Mouse (Mus musculus): Measurements from ENCODE around the gene Zfp3.
"Not testable (repeated sequence)": the region's sequence is repeated elsewhere in the genome, so short reads cannot be mapped to it uniquely, and the experiment has no call there.

Gene Zfp3

DNA sequence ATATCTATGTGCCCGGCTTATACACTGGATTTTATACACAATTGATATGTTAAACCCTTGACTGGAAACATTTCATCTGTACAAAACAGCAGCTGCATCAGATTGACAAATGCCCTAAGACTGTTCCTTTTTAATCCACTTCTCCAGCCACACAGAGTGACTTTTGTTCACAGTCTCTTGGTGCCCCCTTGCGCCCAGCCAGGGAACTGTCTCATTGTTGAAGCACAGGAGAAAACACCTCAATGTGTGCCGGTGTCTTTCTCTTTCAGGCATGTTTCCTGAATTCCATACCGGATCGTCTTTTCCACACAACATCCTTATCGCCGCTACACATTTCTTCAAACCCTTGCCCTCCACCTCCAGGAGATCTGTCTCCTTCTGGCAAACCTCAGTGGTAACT lies 8.4 kb upstream of the Zfp3 start:
- peak; percentile 50 for DNase-seq (ENCODE audit: low read depth, low spot score)

DNA sequence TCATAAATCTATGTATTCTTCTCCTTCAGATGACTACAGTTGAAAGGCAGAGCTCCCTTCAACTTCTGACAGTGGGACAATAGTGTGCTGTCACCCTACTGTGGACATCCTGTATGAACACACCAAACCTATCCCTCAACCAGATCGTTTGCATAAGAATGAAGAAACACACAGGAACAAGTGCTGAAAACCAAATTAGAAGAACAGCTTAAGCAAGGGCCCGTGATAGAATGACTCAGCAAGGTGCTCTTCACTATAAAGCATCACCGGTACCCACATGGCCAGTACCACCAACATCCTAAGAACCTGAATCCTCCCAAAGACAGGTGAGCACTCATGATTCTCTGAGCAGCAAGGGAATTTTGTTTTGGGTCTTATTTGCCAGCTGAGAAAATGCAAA lies 3.6 kb upstream of the Zfp3 start:
- DNase-seq (ENCODE audit: low read depth, low spot score): not testable (repeated sequence)

DNA sequence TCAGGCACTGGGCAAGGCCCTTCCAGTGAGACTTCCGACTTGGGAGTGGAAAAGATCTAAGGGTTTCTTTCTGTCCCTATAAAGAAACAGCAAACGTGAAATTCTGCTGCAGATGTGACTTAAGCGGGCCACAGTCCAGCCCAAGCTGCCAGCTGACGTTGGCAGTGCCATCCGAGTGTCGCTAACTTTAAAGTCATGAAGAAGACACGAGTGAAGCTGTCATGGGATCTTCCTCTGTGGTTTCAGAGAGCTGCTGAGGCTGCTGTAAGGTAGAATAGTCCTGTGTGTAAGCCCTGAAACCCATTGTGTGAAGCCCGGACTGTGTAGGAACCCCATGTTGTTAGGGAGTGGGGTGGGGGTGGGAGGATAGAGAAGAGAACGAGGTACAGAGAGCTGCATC lies 1.4 kb upstream of the Zfp3 start:
- no peak for DNase-seq (ENCODE audit: low read depth, low spot score)

- DNase-seq (ENCODE audit: low read depth, low spot score): no peak
Observed at GRCm38 (mm10) chr11:70763582-70763935, 450 bp upstream of the Zfp3 start.

- no peak for DNase-seq (ENCODE audit: low read depth, low spot score)
Observed at GRCm38 (mm10) chr11:70765776-70766445, 1.9 kb downstream of the Zfp3 start.

GRCm38 (mm10) chr11:70770804-70771203 lies 6.8 kb downstream of the Zfp3 start:
- DNase-seq (ENCODE audit: low read depth, low spot score): no peak

- no peak for DNase-seq (ENCODE audit: low read depth, low spot score)
Observed at GRCm38 (mm10) chr11:70776830-70777571, 13.0 kb downstream of the Zfp3 start.

GRCm38 (mm10) chr11:70777634-70778033 lies 13.6 kb downstream of the Zfp3 start:
- DNase-seq (ENCODE audit: low read depth, low spot score): no peak

GRCm38 (mm10) chr11:70778058-70778457 lies 14.0 kb downstream of the Zfp3 start:
- DNase-seq (ENCODE audit: low read depth, low spot score): not testable (repeated sequence)

GRCm38 (mm10) chr11:70785908-70786307 lies 21.9 kb downstream of the Zfp3 start:
- DNase-seq (ENCODE audit: low read depth, low spot score): no peak

DNA sequence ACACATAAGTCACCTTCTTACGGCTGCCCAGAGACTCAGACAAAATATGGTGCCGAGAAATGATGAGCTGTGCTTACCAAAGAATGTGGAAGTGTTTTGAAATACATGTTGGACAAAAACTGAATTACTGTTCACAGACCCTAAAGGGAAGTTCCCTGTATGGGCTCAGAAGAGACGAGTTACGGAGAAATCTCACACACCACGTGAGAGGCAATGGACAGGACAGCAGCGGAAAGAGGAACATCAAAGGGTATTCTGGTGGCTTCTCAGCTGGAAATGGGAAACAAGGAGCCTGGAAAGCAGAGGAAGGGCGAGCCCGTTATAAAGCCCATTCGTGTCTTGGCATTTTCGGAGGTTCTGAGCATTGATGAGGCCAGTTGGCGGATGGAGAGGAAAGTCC lies 23.0 kb downstream of the Zfp3 start:
- no peak for DNase-seq (ENCODE audit: low read depth, low spot score)

DNA sequence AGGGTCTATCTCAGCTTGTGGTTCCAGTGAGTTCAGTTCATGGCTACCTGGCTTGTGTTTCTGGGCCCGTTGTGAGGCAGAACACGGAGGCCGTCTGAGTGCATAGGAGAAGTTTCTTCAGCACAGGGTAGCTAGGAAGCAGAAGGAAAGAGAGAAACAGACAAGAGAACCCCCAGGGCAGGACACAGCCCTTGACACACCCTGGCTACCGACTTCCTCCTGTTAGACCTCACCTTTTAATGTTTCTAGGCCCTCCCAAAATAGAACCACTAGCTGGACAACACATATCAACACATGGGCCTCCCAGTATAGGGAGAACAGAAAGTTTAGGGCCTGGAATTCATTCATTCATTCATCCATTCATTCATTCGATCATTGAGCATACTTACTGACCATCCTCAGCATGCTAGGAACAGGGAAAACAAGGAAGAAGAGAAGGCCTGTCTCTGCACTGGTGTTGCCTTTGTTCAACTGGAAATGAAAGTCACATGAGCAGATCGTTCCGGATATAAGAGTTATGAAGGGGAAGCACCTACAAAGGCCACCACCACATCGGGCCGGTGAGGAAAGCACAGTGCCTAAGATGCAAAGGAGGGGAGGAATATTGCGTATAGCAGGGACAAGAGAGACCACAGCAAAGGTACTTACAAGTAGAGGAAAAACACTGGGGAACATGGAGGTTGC lies 25.1 kb downstream of the Zfp3 start:
- DNase-seq (ENCODE audit: low read depth, low spot score): no peak

DNA sequence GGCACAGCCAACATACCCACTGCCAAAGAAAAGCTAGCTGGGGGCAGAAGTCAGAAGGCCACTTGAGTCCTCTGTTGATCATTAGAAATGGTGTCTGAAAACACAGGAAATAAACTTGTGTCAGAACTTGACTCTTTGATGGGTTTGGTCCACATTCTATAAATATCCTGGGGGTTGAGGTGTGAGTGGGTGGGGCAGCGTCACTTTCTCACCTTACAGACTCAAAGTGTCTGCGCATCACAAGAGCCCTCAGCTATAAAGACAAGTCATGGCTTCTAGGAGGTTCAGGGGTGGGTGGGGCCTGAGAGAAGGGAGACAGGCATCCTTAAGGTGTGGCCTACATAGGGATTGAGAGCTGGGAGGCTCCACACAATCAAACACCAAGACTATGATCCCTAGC lies 26.4 kb downstream of the Zfp3 start:
- DNase-seq (ENCODE audit: low read depth, low spot score): no peak

DNA sequence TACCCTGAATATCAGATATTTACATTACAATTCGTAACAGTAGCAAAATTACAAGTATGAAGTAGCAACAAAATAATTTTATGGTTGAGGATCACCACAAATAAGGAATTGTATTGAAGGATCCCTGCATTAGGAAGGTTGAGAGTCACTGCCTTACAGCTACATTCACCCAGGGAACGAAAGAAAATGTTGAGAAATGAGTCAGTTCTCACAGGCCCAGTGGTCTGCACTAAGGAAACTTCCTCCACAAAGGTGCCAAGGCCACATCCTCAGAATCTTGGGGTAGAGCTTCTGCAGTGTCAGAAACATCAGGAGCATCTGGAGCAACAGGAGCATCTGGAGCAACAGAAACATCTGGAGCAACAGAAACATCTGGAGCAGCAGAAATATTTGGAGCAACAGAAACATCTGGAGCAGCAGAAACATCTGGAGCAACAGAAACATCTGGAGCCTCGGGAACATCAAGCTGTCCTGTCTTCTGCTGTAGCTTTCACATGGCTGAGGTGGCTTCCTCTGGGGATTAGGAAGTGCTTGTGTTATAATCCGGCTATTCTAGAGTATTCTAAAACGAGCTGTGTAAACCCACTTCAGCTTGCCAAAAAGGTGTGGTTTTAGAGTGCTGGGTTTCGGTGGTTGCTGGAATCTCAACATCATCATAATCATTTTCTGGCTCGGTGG lies 27.0 kb downstream of the Zfp3 start:
- no peak for DNase-seq (ENCODE audit: low read depth, low spot score)

- DNase-seq (ENCODE audit: low read depth, low spot score): no peak
Observed at GRCm38 (mm10) chr11:70791676-70792075, 27.7 kb downstream of the Zfp3 start.

GRCm38 (mm10) chr11:70792409-70792808 lies 28.4 kb downstream of the Zfp3 start:
- no peak for DNase-seq (ENCODE audit: low read depth, low spot score)

GRCm38 (mm10) chr11:70802208-70802864 lies 38.3 kb downstream of the Zfp3 start:
- DNase-seq (ENCODE audit: low read depth, low spot score): no peak

DNA sequence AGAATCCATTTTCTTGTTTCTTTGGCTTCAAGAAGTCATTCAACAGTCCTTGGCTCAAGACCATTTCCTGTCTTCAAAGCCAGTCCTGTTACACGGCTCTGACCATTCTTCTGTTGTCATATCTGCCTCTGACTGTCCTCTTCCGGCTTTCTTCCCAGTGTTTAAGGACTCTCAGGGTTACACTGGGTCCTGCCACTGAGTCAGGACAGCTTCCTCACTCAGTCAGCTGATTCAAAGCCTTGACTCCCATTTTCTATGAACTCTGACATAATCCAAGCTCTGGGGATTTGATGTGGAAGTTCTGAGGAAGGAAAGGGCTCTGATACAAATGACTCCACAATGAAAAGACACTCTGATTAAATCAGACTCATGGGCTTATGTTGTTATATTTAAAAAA lies 38.9 kb downstream of the Zfp3 start:
- no peak for DNase-seq (ENCODE audit: low read depth, low spot score)

DNA sequence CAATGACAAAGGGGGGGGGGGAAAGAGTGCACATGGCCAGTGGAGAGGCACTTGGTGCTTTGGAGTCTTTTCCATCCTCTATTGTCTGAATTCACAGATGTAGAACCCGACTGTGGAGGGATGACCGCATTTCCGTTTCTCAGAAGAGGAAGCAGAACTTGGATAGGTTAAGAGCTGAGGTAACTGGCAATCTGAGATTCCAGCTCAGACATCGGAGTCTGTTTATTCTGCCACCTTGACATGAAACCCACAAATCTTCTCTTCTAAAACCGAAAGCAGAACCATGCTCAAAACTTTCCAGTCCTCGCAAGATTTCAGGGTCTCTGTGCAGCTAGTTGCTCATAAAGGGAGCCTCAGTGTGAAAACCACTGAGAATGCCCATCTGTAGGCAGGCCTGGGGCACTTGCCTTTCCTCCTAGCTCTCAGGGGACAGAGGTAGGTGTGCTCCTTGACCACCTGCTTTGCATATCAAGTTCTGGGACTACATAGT lies 39.7 kb downstream of the Zfp3 start:
- no peak for DNase-seq (ENCODE audit: low read depth, low spot score)

- no peak for DNase-seq (ENCODE audit: low read depth, low spot score)
Observed at GRCm38 (mm10) chr11:70804395-70804794, 40.4 kb downstream of the Zfp3 start.

- DNase-seq (ENCODE audit: low read depth, low spot score): no peak
Observed at GRCm38 (mm10) chr11:70805641-70806175, 41.7 kb downstream of the Zfp3 start.

All from c-Kit-negative CD71-positive TER-119-positive erythroid progenitor cells, embryonic 14.5 days (primary cell).